Mouse (Mus musculus): ENCODE measurements around the gene Slc7a7. TPM values are rescaled to one million over a fixed set of nuclear protein-coding genes. Genes with fewer than 3 reads are reported as not detected.

Slc7a7 gene
- total RNA-seq (2015): 2.7 and 3.5 TPM in 2 replicates
- 5.4 and 6.4 TPM in 2 replicates for total RNA-seq (2017)

DNA sequence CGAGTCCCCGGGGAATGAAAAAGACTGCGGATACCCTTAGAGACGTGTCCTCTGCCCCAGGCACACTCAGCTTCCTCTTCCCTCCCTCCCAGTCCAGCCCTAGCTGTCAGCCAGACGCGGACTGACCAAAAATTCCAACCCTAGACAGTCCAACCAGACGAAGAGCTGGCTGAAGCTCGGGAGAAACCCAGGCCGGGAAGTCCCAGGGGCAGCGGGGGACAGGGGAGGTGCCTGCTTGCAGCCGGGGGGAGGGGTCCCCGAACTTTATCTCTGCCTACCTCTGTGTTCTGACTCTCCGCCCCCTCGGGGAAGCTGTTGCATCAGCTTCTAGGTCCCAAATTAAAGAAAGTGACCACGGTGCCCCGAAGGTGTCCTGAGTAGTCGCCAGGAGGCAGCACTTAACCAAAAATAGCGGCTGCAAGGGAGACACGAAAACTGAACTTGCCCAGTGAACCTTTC, at the start of gene Slc7a7:
TSS of gene Slc7a7 (minus strand) at position 158 of the 459 bp plus-strand sequence.
- ATAC-seq (replicated peaks; ENCODE audit: poor library complexity): peak; percentile 53

DNA sequence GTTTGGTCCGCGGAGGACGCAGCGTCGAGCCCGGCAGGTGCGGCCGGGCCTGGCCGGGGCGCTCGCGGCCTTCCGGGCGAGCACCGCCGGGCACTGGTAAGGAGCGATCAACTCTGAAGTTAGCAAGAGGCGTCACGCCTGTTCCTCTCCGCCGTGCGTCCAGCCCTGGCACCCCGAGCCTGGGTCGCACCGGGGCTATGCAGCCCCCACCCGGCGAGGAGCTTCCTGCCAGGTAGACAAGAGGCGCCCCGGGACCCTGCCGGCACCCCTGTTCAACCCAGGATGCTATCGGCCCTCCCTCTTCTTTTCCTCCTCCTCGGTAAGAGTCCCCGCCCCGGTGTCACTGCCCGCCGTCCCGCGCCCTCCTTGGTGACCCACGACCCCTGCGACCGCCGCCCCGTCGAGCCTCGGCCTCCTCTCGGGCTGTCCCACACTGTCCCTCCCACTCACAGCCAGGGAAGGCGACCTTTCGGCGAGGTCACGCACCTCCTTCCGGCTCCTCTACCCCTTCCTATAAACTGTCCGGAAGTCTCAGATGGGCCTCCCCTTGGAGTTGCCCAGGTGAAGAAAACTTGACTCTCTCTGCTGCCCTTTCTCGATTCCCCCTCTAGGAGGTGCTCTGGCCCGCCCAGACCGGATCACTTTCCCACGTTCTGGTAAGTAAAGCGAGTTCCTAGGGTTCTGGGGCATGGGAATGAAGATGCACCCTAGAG, 46.9 kb upstream of the Slc7a7 start:
- ATAC-seq (replicated peaks; ENCODE audit: poor library complexity): peak; percentile 79

DNA sequence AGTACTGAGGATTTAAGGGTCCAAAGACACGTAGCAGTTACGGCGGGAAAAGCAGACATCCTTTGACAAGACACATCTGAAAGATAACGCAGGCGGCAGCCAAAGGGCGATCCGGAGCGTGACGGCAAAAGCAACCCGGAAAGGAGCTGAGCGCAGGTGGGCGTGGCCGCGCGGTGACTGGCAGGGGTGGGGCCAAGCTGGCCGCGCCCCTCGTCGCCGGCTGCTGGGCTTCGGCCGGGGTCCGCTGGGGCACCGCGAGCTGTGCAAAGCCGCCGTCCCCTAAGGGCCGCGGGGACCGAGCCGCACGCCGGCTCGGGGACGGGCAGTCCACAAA, 46.3 kb upstream of the Slc7a7 start, which contains the start of gene Lrp10:
TSS of gene Lrp10 (plus strand) at position 179 of the 334 bp plus-strand sequence.
- ATAC-seq (replicated peaks; ENCODE audit: poor library complexity): peak; percentile 89

DNA sequence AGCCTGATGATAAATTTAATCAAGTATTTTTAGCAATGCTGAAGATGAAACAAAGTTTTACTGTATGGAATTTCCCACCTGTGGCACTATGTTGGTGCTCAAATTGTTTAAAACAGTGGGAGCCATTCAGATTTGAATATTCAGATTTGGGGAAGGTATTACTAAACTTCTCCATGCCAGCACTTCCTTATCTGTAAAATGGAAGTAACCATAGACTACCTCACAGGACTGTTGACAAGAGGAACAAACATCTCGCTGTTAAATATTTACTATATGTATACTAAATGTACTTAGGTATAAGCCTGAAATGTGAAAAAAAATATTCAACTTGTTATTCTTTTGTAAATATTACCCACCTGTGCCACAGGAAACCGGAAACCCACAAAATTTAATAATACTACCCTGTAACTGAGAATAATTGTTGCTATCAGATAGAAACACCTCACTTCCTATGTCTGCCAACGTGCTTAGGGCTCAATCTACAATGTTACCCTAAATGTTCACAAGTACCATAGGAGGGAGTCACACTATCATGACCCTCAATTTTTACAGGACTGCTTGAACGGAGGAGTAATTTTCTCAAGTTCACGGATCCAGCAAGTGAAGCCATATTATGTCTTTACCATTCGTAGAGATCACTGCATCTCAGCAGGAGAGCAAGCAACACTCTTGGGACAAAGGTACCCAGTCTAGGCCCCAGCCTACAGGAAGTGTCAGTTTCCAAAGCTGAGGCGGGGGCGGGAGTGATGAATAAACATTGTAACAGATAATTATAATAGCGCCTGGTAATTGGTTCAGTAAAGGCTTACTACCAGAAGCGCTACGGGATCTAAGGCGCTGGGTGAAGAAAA, 45.8 kb upstream of the Slc7a7 start:
- peak; percentile 27 for ATAC-seq (replicated peaks; ENCODE audit: poor library complexity)

DNA sequence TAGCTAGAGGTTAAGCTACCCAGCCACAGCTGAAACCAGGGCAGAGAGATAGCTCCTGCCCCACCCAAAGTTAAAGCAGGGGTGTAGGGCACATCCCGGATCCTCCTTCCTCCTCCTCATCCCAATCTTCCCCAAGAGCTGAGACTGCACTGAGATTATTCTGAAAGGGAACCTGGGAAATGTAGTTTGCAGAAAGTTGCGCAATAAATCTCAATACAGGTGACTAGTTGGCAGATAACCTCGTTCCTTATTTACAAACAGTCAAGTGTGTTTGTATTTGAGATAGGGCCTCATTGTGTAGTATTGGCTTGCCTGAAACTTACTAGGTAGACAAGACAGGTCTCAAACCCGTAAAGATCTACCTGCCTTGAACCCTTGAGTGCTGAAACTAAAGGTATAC, 44.6 kb upstream of the Slc7a7 start:
- ATAC-seq (replicated peaks; ENCODE audit: poor library complexity): no peak

DNA sequence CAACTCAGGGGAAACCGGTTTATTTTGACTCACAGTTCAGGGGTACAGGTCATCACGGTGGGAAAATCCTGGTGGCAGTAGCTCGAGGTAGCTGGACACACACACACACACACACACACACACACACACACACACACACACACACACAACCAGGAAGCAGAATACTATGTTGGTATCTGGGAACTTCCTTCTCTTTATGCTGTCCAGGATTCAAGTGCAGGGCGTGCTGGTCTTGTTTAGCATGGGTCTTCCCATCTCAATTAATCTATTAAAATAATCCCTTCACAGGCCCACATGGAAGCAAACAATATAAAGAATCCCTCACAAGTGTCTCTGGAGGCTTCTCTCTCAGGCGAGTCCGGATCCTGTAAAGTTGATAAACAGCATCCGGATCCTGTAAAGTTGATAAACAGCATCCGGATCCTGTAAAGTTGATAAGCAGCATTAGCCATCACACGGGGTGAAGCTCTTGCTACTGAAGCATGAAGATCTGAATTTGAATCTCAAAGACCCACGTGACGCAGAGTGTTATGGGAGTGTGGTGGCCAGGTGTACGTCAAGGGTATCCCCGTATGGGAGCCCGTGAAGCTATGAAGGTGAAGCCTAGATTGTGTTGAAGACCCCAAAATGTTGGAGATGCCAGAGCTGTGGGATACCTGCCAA, 40.5 kb upstream of the Slc7a7 start:
- no peak for ATAC-seq (replicated peaks; ENCODE audit: poor library complexity)

DNA sequence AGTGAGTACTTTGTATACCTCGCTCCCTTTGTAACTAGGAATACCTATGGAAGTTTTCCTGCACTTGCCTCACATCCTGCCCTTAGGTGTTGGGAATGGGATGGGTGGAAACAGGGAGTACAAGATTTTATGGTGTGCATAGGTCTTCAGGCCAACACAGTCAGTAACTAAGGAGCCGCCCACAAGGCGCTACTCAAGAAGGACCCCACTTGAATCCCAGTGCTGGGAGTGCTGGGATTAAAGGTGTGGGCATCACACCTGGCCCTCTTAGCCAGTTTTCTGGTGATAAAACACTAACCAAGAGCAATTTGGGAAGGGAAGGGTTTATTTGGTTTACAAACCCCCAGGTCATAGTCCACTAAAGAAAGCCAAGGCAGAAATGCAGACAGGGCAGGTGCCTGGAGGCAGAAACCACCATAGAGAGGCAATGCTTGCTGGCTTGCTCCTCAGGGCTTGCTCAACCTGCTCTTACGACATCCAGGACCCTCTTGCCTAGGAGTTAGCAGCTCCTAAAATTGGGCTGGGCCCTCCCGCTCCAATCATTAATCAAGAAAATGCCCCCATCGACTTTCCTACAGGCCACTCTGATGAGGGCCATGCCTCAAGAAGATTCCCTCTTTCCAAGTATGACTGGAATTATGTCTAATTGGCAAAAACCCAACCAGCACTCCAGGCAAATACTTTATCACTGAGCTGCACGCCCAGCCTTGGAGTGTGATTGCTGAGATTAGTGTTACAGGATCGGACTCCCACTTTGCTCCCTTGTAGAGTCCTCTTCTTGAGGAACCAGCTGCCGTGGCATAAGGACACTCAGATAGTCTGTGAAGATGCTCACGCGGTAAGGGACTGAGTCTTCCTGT, 37.3 kb upstream of the Slc7a7 start:
- peak; percentile 46; the same call in 1 of the 2 replicates for ATAC-seq (replicated peaks; ENCODE audit: poor library complexity)

DNA sequence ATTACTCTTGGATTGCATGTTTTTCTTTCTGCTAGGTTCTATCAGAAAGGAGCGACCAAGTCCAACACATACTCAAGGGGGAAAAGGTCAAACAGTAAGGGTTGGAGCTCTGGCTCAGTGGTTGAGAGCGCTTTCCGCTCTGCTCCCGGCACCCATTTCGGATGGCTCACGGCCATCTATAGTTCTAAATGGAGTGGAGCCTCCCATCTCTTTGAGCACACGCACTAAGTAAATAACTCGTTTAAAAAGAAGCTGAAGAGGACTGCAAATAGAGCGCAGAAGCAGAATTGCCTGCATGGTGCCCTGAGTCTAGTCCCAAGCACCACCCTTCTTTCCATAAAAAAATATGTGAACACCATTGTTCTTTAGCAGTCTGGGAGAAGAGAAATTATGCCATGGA, 36.0 kb upstream of the Slc7a7 start:
- no peak for ATAC-seq (replicated peaks; ENCODE audit: poor library complexity)

DNA sequence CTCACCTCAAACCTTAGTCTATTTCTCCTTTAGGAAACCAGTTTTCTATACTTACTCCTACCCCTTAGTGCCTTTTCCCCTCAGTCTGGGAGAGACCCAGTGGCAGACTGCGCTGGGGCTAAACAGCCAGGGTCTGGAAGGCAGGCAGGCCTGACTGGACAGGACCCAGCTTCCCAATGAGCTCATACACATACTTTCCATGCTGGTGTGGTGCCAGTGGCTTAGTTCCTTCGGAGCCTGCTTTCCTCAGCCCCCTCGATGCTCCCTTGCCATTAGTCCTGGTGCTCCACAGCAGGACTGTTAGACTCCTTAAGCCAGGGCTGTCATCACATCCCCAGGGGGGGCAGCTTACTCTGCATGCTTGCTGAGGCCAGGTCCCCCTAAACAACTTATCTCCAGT, 27.9 kb upstream of the Slc7a7 start:
- ATAC-seq (replicated peaks; ENCODE audit: poor library complexity): no peak

DNA sequence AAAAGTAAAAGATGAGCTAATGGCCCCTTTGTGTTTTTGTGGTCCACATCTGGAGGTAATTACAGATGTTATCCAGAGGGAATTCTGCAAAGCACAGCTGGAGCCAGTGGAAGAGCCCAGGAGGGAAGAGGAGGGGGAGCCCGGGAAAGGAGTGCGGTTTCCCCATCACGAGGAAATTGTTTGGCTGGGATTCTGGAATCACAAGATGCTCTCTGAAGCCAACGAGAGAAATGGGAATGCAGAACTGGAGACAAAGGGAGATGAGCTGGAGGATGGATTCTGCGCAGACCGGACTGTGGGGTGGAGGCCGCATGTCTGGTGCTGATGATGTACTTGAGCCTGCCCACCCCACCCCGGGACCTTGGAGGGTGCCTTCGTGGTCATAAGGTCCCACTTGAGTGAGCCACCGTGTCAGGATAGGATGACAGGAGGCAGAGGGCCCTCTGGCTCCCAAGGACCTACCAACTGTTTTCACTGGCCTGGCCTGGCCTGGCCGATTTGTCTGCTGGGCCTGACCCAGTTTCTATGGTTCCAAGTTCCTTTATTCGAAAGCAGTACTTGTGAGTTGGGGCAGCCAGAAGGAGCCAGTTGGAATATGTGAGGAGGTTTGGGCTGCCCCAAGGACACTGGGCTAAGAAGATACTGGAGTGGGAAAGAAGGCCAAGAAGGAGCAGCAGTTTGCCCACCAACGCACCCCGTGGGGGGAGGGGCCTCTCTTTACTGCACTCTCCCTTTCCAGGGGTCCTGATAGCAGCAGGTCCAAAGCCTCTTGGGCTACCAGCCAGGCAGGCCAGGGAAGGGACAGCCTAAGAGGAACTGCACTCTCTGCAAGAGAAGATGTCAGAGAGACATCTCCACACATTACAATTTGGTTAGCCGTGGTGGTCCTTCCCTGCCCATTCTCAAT, 26.4 kb upstream of the Slc7a7 start:
- no peak for ATAC-seq (replicated peaks; ENCODE audit: poor library complexity)

DNA sequence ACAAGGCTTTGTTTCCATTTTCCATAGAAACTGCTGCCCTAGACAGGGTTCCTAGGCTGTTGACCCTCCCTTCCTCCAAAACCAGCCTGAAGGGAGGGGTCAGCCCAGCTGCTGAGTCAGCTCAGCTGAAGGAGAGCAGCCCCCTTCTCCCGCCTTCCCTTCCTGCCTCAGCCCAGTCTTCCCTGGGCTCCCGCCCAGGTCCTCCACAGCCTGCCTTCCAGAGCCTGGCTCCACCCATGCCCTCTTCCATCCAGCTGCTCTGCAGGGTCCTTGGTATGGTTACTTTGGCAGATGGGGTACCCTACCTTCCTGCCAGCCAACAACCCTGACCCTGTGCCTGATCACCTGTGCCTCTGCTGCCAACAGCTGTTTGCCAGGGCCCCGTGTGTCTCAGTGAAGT, 25.6 kb upstream of the Slc7a7 start:
- no peak for ATAC-seq (replicated peaks; ENCODE audit: poor library complexity)

DNA sequence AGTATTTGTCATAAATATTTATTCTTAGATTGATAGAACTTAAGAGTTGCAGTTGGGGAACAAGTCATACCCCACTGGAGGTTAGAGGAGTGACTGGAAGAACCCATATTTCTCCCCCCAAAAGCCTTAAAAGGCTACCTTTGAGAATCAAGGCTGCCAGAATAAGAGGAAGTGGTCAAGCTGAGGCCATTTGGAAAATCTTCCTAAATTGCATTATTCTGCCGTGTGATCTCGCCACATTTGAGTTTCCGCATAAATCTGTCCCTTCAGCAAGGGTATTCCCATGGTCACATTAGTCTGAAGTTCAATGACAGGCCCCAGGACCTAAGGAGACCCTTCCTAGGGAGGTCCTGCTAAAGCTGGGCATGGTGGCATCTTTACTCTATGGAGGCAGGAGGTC, 25.0 kb upstream of the Slc7a7 start:
- ATAC-seq (replicated peaks; ENCODE audit: poor library complexity): peak; percentile 33

DNA sequence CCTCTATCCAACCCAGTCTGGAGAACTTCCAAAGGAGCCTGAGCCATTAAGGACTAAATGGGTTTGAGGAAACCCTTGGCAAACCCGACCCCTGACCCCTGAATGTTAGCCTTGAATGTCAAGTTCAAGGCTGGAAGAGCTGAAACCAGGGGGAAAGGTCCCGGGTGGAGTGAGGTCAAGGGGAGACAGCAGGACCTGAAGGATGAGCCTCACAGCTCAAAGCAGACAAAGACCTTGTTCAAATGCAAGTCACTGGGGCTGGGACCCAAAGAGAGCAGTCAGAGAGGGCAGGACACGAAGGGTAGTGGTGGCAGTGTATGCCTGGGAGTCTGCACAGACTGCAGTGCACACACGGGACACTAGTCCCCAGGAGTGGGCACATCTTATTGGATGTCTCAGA, 23.8 kb upstream of the Slc7a7 start:
- ATAC-seq (replicated peaks; ENCODE audit: poor library complexity): no peak

DNA sequence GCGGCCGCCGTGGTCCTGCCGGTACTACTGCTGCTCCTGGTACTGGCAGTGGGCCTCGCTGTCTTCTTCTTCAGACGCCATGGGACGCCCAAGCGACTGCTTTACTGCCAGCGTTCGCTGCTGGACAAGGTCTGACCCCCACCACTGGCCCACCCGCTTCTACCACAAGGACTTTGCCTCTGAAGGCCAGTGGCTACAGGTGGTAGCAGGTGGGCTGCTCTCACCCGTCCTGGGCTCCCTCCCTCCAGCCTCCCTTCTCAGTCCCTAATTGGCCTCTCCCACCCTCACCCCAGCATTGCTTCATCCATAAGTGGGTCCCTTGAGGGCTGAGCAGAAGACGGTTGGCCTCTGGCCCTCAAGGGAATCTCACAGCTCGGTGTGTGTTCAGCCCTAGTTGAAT, 23.0 kb upstream of the Slc7a7 start:
- ATAC-seq (replicated peaks; ENCODE audit: poor library complexity): no peak

DNA sequence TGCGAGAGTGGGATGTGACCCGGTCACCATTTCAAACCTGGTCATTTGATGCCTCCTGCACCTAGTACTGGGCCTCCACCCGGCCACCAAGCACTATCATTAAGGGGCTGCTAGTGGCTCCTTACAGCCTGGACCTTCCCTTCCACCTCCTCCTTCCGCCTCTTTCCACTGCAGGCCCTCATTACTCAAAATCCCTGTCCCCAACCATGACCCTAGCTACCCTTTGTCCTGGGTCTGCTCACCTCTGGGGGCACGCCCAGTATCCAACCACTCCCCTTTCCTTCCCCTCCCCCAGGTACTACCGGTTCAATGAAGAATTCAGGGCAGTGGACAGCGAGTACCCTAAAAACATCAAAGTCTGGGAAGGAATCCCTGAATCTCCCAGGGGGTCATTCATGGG, 22.0 kb upstream of the Slc7a7 start:
- ATAC-seq (replicated peaks; ENCODE audit: poor library complexity): no peak

DNA sequence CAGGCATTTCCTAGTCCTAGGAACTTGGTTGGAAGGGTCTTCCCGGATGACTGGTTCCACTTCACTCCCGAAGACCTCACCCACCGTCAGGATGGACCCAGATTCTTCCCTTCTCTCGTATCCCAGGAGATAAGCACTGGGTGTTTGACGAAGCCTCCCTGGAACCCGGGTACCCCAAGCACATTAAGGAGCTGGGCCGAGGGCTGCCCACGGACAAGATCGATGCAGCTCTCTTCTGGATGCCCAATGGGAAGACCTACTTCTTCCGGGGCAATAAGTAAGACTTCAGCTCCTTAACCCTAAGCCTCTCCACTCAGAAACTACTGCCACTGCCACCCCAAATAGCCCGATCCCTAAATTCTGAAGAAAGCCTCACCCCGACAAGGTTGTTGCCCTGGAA, 21.6 kb upstream of the Slc7a7 start:
- no peak for ATAC-seq (replicated peaks; ENCODE audit: poor library complexity)

DNA sequence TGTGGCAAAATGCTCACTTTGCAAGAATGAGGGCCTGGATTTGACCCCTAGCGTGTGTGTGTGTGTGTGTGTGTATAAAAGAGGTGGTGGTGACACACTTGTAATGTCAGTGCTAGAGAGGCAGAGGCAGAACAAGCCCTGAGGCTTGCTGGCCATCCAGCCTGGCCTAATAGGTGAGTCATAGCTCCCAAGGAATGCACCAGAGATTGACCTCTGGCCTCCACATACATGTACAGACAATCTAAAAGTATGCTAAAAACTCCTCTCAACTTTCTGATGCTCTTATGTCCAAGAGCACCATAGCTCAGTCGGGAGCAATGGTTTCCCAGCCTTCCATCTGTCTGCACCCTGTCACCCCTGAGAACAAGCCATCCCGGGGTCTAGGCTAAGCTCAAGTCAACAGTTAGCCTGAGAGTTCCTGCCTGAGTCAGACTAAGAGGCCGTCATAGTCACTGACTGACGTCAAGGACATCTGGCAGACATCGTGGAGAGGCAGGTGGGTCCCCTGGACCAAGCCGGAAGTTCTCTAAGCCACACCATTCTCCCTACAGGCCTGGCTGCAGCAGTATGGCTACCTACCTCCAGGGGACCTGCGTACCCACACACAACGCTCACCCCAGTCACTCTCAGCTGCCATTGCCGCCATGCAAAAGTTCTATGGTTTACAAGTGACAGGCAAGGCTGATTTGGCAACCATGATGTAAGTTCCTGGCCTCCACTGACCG, 17.8 kb upstream of the Slc7a7 start:
- ATAC-seq (replicated peaks; ENCODE audit: poor library complexity): no peak

DNA sequence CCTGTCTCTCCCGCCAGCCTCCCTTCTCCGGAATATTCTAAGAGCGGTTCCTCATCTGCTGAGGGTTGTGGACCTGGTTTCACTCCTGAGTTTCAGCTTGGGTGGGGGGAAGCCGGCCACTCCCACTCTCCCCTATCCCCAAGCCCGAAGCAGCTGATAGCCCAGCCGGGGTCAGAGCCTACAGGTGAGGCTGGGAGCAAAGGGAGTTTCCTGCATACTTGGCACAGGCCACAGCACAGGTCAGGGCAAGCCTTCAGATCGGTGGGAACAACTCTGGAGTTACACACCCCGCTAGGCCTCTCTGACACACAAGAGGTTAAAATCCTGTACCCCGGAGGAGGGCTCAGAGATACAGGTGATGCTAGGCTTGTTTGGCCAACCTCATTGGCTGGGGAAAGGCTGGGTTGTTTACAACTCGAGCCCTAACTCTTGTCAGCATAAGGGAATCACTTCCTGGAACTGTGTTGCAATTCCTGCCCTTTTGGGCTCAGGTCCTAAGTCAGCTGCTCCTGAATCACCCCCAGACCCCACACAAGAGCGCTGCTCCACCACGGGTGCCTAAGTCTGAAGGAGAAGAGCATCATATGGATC, 16.5 kb upstream of the Slc7a7 start:
- ATAC-seq (replicated peaks; ENCODE audit: poor library complexity): no peak

All from megakaryocyte progenitor cell, adult 5-6 weeks (primary cell).